Mouse (Mus musculus) erythroblast, adult 5-6 weeks (primary cell): Measurements from ENCODE around the gene Dach1. TPM values are rescaled to one million over a fixed set of nuclear protein-coding genes. Genes with fewer than 3 reads are reported as not detected.

Experiments
- ATAC-seq: replicated peaks from 2 replicates; pipeline ENCODE4 v1.8.0; 2016; ENCODE audit warnings: moderate number of reproducible peaks, mild to moderate bottlenecking, moderate TSS enrichment, inconsistent platforms; ENCODE audit not compliant: poor library complexity, low FRiP score, severe bottlenecking
- total RNA-seq, 2 experiments: library from RNA; stranded (forward) in 1 of 2; stranded (reverse) in 1 of 2; fragments of 150-400 nt in 1 of 2; fragments of 200-764, 138-1000 nt in 1 of 2; gene quantifications; 2 replicates each; pipeline versions ENCODE4 v1.2.3 to v1.2.4; 2015 to 2017; ENCODE audit warnings: low replicate concordance in 2 of 2

Gene Dach1
- total RNA-seq (2015; ENCODE audit: low replicate concordance) (8.8 and 10.2 TPM in 2 replicates), total RNA-seq (2017; ENCODE audit: low replicate concordance) (3.9 and 4.6 TPM in 2 replicates)

DNA sequence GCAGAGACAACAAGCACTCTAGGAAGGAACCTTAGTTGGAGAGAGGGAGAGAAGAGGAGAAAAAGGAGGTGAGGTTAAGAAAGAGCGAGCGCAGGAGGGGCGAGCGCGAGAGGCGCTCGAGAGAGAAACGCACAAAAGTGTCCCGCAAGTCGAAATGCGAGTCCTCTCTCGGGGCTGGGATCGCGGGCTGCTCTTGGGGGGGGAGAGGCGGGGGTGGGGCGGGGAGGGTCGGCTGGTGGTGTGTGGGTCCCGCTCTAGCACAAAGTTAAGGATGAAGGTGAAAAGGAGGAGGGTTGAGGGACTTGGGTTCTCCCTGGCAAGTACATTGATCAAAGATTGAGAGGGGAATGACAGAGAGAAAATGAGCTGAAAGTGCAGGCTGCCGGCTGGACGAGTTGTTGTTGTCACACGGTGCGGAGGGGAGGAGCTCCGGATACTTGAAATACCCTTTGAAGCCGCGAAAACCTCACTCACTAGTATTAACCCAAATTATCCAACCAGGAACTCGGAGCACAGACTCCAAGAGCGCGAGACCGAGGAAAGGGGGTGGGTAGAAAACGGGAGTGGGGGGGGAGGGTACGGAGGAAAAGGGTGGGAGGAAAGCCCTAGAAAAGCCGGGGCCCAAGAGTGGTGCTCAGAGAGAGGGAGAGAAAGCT, at the start of gene Dach1:
Gene Dach1, minus strand, starts transcription at position 345 of the 656 bp plus-strand sequence.
- ATAC-seq = peak; percentile 63

DNA sequence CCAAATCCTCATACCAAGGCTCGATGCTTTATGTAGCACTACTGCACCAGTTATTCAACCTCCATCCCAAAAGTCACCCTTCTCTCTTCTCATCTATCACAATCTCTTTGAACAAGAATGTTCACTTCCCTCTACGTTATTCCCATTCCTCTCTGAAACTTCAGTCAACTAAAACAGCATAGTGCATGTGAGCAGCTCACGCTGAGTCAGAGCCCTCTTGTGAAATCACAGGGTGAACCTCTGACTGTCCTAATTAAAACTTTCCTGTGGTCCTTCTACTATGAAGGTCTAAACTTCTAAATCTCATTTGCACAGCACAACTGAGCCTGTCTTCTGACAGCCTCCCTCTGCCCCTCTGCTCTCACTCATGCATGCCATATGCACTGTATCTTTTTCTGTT, 30.5 kb upstream of the Dach1 start:
- no peak for ATAC-seq

GRCm38 (mm10) chr14:98181545-98181944, 12.0 kb upstream of the Dach1 start:
- no peak for ATAC-seq

- no peak for ATAC-seq
Measured at GRCm38 (mm10) chr14:98173831-98174230, 4.3 kb upstream of the Dach1 start.

GRCm38 (mm10) chr14:98172394-98172905, 2.9 kb upstream of the Dach1 start:
- ATAC-seq = no peak

DNA sequence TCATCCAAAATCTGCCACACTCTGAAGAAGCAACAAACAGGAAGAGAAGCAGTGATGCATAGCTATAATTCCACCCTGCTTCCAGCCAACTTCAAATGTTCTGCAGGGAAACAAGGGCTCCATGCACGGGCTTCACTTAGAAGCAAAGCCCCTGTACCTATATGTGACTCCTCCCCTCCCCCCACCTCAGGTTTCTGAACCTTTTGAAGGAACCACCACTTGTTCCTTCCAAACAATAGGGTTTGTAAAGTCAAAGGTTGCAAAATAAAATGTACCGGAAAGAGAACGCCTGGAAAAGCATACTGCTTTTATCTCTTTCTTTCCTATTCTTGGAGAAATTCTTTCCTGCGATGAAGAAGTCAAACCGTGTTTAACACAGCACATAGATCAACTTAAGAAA, 2.3 kb upstream of the Dach1 start:
- no peak for ATAC-seq

GRCm38 (mm10) chr14:98168908-98169401, 610 bp downstream of the Dach1 start:
- peak; percentile 38; the same call in 1 of the 2 replicates for ATAC-seq

- ATAC-seq = peak; percentile 61
Measured at GRCm38 (mm10) chr14:98168039-98168907, 1.3 kb downstream of the Dach1 start.

DNA sequence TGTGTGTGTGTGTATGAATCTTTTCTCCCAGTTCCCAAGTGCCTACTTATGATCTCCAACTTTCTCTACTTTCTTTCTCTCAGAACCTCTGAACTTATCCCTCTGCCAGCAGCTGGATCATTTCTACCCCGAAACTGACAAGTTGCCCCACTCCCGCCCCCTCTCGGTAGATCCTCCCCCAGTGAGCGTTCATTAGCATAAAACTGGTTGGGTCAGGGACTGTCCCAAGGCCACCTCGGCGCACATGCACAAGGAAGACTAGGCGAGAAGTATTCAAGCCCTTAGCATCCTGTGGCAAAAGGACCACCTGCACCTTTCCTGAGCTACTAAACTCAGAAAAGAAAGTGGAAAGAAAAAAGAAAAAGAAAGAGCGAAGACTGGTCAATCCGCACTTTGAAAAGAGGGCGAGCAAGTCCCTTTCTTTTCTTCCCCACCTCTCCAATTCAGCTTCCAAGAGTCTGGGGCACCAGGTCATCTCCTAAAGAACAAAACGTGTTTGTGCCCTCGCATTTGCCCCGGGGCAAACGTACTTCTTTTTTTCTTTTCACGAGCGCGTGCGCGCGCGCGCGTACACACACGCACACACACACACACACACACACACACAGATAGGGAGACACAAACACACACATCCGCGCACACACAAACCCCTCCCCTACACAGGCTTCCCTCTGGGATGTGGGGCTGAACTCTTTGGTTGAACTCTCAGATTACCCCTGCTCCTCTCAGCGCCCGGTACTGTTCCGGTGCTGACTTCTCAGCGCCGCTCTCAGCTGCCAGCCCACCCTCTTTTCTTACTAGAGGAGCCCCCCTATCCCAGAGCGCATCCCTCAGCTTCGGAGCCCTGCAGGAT, 2.2 kb downstream of the Dach1 start:
- peak; percentile 68 for ATAC-seq

GRCm38 (mm10) chr14:98166318-98166976, 3.1 kb downstream of the Dach1 start:
- no peak for ATAC-seq

- no peak for ATAC-seq
Measured at GRCm38 (mm10) chr14:98156753-98157152, 12.8 kb downstream of the Dach1 start.

DNA sequence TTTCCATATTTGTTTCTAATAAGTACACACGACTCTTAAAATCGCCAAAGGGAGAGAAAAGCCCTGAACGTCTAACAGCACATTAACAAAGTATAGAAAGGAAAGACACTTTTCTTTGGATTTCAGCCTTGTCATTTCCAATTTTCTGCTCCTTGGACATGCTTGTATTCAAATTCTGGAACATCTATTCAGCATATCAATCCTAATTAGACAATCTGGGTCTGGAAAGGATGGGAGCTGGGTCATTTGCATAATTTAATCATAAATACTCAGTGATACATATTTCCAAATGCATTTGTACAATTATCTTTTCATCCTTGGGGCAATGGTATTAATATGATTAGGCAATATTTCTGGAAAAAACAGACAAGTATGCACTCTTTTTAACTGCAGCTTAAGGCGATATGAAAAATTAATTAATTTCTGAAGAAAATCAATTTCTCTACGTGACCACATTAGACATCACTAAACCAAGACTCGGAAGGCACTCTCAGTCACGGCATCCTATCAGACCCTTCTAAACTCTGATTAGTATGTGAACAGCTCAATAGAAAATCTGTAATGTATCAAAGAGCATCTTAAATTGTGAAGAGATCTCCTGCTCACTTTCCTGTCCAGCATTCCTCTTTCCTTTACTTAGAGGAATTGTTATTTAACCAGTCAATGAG, 13.7 kb downstream of the Dach1 start:
- no peak for ATAC-seq

DNA sequence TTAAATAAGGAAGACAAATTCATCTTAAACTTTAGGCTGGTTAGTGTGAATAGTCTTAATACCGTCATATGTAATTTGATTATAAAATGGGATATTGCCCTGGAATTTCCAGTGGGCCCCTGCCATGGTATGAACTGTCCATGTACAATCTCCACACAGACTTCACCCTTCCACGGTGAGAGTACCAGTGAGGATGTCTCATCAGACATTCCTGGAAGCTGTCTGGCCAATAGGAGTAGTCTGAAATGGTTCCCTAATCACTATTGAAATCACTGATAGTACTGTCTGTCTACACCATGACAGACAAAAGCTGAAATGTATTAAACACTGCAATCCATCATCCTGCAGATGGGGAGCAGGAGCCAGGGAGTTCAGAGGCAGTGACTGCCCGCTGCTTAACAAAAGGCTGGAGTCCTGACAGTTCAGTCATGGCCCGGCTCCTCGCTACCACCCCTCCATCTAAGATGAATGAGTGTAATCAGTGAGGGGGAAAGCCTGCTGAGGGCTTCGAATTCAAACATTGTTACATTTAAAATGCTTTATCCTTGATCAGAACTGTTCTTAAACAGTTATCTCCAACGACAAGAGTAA, 14.6 kb downstream of the Dach1 start:
- no peak for ATAC-seq

GRCm38 (mm10) chr14:98141758-98142157, 27.8 kb downstream of the Dach1 start:
- no peak for ATAC-seq

GRCm38 (mm10) chr14:98138873-98139665, 30.5 kb downstream of the Dach1 start:
- no peak for ATAC-seq

- no peak for ATAC-seq
Measured at GRCm38 (mm10) chr14:98134546-98134945, 35.0 kb downstream of the Dach1 start.

DNA sequence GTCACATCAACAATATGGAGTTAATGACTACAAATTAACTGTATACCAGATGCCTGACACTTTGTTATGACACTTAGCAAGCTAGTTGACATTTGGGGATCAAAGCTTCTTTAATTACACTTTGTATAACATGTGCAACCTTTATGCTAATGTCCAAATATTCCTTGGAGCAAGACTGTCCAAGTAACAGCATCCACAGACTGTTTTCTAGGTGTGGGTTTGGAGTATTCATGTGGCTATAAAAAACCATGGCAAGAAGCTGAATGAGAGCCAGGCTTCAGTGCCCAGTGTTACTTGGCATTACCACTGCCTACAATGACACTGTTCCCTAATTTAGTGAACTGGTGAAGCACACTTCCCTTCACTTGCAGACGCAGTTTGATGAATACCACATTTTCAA, 46.5 kb downstream of the Dach1 start:
- ATAC-seq = no peak

GRCm38 (mm10) chr14:98116627-98117026, 52.9 kb downstream of the Dach1 start:
- ATAC-seq = no peak
